Comparison of ENCODE assay signal across 7 mouse cellular contexts in the genomic region with DNA sequence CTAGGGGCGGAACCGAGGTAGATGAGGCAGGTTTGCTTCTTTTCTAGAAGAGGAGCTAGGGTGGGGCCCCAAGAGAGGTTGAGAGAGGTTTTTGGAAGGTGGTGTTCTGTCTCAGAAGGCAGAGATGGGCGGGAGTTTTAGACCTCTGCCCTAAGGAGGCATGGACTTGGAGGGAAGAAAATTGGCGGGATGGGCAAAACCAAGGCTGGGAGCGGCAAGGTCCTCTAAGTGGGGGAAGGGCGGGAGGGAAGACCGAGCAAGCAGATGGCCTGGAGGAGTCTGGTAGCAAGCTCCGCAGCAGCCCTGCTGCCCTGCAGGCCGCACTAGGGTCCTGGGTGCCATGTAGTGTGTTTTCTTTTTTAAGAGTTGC. TPM values are rescaled to one million over a fixed set of nuclear protein-coding genes. Genes with fewer than 3 reads are reported as not detected.
DNase-seq lines count a peak whose midpoint lies in the region; ATAC-seq and TF ChIP-seq lines count a peak whose summit lies in the region.

No protein-coding gene starts in this region.

- H3K9me3 ChIP-seq in neural tube, embryonic 11.5 days (ENCODE audit: control insufficient read depth, low read length), result no peaks in the 10 kb centered on the region
- no peaks in the 10 kb centered on the region for H3K9me3 ChIP-seq in forebrain, embryonic 13.5 days (replicated peaks)
- H3K9me3 ChIP-seq in liver, embryonic 11.5 days (ENCODE audit: control insufficient read depth, low read length), result no peaks in the 10 kb centered on the region
- H3K9me3 ChIP-seq in stomach, postnatal 0 days (ENCODE audit: control insufficient read depth, low read length), result no peaks in the 10 kb centered on the region

- peak overlapping the region; percentile 64 for H3K4me3 ChIP-seq in neural tube, embryonic 11.5 days (ENCODE audit: low read depth, low read length)
- peak overlapping the region; percentile 61 for H3K4me3 ChIP-seq in forebrain, embryonic 13.5 days
- peak overlapping the region; percentile 62 for H3K4me3 ChIP-seq in liver, embryonic 11.5 days (ENCODE audit: low read depth, low read length)
- H3K4me3 ChIP-seq in stomach, postnatal 0 days (ENCODE audit: low read depth, low read length), result peak overlapping the region; percentile 50

- no peak for TF ChIP-seq CTCF in stomach, postnatal 0 days (IDR thresholded peaks at IDR 0.05; ENCODE audit: low read depth)

- H3K27me3 ChIP-seq in neural tube, embryonic 11.5 days (ENCODE audit: control insufficient read depth, insufficient read depth, low read length), result no peaks in the 10 kb centered on the region
- no peaks in the 10 kb centered on the region for H3K27me3 ChIP-seq in forebrain, embryonic 13.5 days
- no peaks in the 10 kb centered on the region; the same call in 1 of the 2 replicates for H3K27me3 ChIP-seq in liver, embryonic 11.5 days (replicated peaks; ENCODE audit: control insufficient read depth, insufficient read depth, low read length)
- H3K27me3 ChIP-seq in stomach, postnatal 0 days (ENCODE audit: control insufficient read depth, insufficient read depth, low read length), result no peaks in the 10 kb centered on the region

- 0 out of 2 replicates have a peak overlapping the region, but pooled peaks have one; percentile 6 for H3K27ac ChIP-seq in neural tube, embryonic 11.5 days (ENCODE audit: low read depth, low read length)
- no peak overlapping the region for H3K27ac ChIP-seq in forebrain, embryonic 13.5 days
- no peak overlapping the region for H3K27ac ChIP-seq in liver, embryonic 11.5 days (ENCODE audit: low read depth, low read length)
- H3K27ac ChIP-seq in stomach, postnatal 0 days (replicated peaks), result peak overlapping the region; percentile 49; the same call in 1 of the 2 replicates

- H3K9ac ChIP-seq in neural tube, embryonic 11.5 days (ENCODE audit: low read length), result 0 out of 2 replicates have a peak overlapping the region, but pooled peaks have one; percentile 5
- H3K9ac ChIP-seq in forebrain, embryonic 13.5 days, result 0 out of 2 replicates have a peak overlapping the region, but pooled peaks have one; percentile 14
- H3K9ac ChIP-seq in liver, embryonic 11.5 days (ENCODE audit: low read depth, low read length), result no peak overlapping the region
- H3K9ac ChIP-seq in stomach, postnatal 0 days (ENCODE audit: low read length), result 0 out of 2 replicates have a peak overlapping the region, but pooled peaks have one; percentile 8

- no peak for TF ChIP-seq EP300 in stomach, postnatal 0 days (optimal IDR thresholded peaks at IDR 0.05)

- DNase-seq in neural tube, embryonic 11.5 days (ENCODE audit: low spot score), result no peak
- no peak for DNase-seq in neural tube, embryonic 10.5 days (ENCODE audit: extremely low spot score, low spot score)
- DNase-seq in liver, embryonic 11.5 days (ENCODE audit: low spot score), result no peak
- no peak for DNase-seq in stomach, postnatal 0 days (ENCODE audit: low spot score)
- no peak for DNase-seq in kidney, adult 9 months

- H3K36me3 ChIP-seq in neural tube, embryonic 11.5 days (ENCODE audit: control insufficient read depth, insufficient read depth, low read length), result no peaks in the 10 kb centered on the region
- H3K36me3 ChIP-seq in forebrain, embryonic 13.5 days (ENCODE audit: poor library complexity, severe bottlenecking), result no peaks in the 10 kb centered on the region
- H3K36me3 ChIP-seq in liver, embryonic 11.5 days (ENCODE audit: control insufficient read depth, insufficient read depth, low read length), result no peaks in the 10 kb centered on the region
- H3K36me3 ChIP-seq in stomach, postnatal 0 days (ENCODE audit: control insufficient read depth, insufficient read depth, low read length), result no peaks in the 10 kb centered on the region

- WGBS in neural tube, embryonic 11.5 days, result under 1% methylated on average over 9 of the region's 9 CpGs
- 1% methylated on average over 9 of the region's 9 CpGs for WGBS in forebrain, embryonic 13.5 days
- WGBS in liver, embryonic 11.5 days, result 4% methylated on average over 9 of the region's 9 CpGs
- WGBS in stomach, postnatal 0 days, result under 1% methylated on average over 9 of the region's 9 CpGs

- peak overlapping the region; percentile 80 for H3K4me2 ChIP-seq in neural tube, embryonic 11.5 days (ENCODE audit: low read depth)
- peak overlapping the region; percentile 72 for H3K4me2 ChIP-seq in forebrain, embryonic 13.5 days
- H3K4me2 ChIP-seq in liver, embryonic 11.5 days, result peak overlapping the region; percentile 95
- H3K4me2 ChIP-seq in stomach, postnatal 0 days (replicated peaks; ENCODE audit: low read depth), result peak overlapping the region; percentile 55

- peak; percentile 73 for ATAC-seq in neural tube, embryonic 11.5 days (ENCODE audit: insufficient read depth, low FRiP score, low TSS enrichment)
- no peak; the same call in 1 of the 2 replicates for ATAC-seq in forebrain, embryonic 13.5 days
- peak; percentile 68 for ATAC-seq in liver, embryonic 11.5 days (replicated peaks; ENCODE audit: low FRiP score)
- no peak for ATAC-seq in stomach, postnatal 0 days (ENCODE audit: low FRiP score, low TSS enrichment)
- ATAC-seq in cerebellum, adult (ENCODE audit: insufficient number of reproducible peaks, low FRiP score, low TSS enrichment), result no peak

- peaks cover 10% of the 10 kb centered on the region for H3K4me1 ChIP-seq in neural tube, embryonic 11.5 days (ENCODE audit: control insufficient read depth, insufficient read depth, low read length)
- peaks cover 12% of the 10 kb centered on the region; the same call in 1 of the 2 replicates for H3K4me1 ChIP-seq in forebrain, embryonic 13.5 days
- H3K4me1 ChIP-seq in liver, embryonic 11.5 days (replicated peaks; ENCODE audit: control insufficient read depth, insufficient read depth, low read length), result peaks cover 10% of the 10 kb centered on the region
- H3K4me1 ChIP-seq in stomach, postnatal 0 days (replicated peaks; ENCODE audit: control insufficient read depth, insufficient read depth), result no peaks in the 10 kb centered on the region

RNA-seq across cellular contexts. Expression of a gene that starts 53.5 kb away (rescaled TPM):
- polyA plus RNA-seq in neural tube, embryonic 11.5 days (2014; fragmentation: Nextera tagmentation; extraction: Ambion mirVana), result 19.1 and 21.0 TPM in 2 replicates
- 4.9 and 5.4 TPM in 2 replicates for polyA plus RNA-seq in forebrain, embryonic 13.5 days (2015; fragmentation: Nextera tagmentation; extraction: Ambion mirVana)
- polyA plus RNA-seq in liver, embryonic 11.5 days (2014; fragmentation: Nextera tagmentation; extraction: Ambion mirVana), result 1.3 and 1.8 TPM in 2 replicates
- polyA plus RNA-seq in stomach, postnatal 0 days (2015; fragmentation: Nextera tagmentation; extraction: Ambion mirVana), result 0.18 and 0.24 TPM in 2 replicates

Comparison
In these comparisons a context has a peak if more than half of its experiments do, and no peak if none do; other contexts are left out.
1. ATAC-seq: peak in neural tube, embryonic 11.5 days (single experiment) and liver, embryonic 11.5 days (single experiment); none in forebrain, embryonic 13.5 days (single experiment), stomach, postnatal 0 days (single experiment) and cerebellum, adult (single experiment).
2. H3K27ac ChIP-seq: peak in neural tube, embryonic 11.5 days (single experiment) and stomach, postnatal 0 days (single experiment); none in forebrain, embryonic 13.5 days (single experiment) and liver, embryonic 11.5 days (single experiment).
3. Peak in every context shown above with its lines, with median percentiles within 50 percentile points of each other: H3K4me2 ChIP-seq and H3K4me3 ChIP-seq.